Mouse (Mus musculus): Measurements from ENCODE around the gene Epb41l1.

DNA sequence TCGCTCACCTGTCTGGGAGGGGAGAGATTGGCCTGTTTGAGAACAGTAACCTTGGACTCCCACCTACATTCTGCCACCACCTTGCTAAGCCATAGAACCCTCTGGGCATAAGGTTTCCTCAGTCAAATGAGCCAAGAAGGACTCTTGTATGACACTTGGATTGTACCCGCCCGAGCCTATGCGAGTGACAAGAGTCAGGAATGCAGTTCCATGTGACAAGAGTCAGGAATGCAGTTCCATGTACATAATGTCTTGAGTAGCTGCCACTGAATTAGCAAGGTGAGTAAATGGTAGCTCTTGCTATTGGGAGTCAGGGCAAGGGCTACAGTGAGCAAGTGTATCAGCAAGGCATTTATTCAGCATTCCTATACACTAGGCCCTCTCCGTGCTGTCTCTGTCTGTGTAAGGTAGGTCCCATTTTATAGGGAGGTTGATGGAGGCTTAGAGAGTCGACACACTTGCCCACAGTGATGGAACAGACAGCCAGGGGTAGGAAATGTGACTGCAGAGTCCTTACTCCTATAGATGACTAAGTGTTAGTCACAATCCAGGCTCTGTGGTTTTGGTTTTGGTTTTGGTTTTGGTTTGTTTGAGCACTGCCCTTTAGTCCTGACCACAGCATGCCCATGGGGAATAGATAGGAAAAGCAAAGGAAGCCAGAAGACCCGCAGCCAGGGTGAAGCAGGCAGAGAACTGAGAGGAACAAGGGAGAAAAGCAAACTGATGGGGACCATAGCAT is 118.3 kb downstream of the Epb41l1 start:
- TF ChIP-seq CTCF (IDR thresholded peaks at IDR 0.05; ENCODE audit: low read depth) (no peak), EP300 (IDR thresholded peaks at IDR 0.05; ENCODE audit: low read depth) (no peak)

Data from liver, postnatal 0 days (tissue).